ENCODE assay signal across 8 mouse cellular contexts in the genomic region with DNA sequence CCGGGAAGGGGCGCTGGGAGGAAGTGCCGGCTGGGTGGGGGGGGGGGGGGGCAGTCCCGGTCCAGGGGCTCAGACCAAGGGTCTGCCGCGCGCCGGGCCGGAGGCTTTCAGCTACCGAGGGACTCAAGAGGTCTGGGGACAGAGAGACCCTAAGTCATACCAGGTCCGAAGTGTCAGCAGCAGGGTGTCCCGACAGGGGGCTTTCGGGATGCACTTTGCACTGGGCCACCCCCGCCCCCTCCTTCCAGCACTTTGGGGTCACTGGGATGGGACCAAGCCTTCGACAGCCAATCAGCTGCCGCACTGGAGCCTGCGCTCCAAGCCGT. TPM values are rescaled to one million over a fixed set of nuclear protein-coding genes. Genes with fewer than 3 reads are reported as not detected.
A peak's percentile ranks its signal among the peaks of the same experiment; 100 is the strongest.
DNase-seq lines count a peak whose midpoint lies in the region; ATAC-seq and TF ChIP-seq lines count a peak whose summit lies in the region.

A gene (minus strand): TSS at position 303 of the 326 bp plus-strand sequence.

- peaks cover 8% of the 10 kb centered on the region; the same call in 1 of the 2 replicates for H3K4me1 ChIP-seq in hindbrain, postnatal 0 days (ENCODE audit: insufficient read depth, low read length)
- H3K4me1 ChIP-seq in midbrain, embryonic 10.5 days: peaks cover 23% of the 10 kb centered on the region

- no peaks in the 10 kb centered on the region for H3K27me3 ChIP-seq in hindbrain, postnatal 0 days (ENCODE audit: insufficient read depth, low read length)
- H3K27me3 ChIP-seq in midbrain, embryonic 10.5 days (ENCODE audit: low read depth, poor library complexity, severe bottlenecking): no peaks in the 10 kb centered on the region

- H3K27ac ChIP-seq in hindbrain, postnatal 0 days: peak within 1 kb of the TSS; percentile 94
- H3K27ac ChIP-seq in midbrain, embryonic 10.5 days (replicated peaks): peak within 1 kb of the TSS; percentile 93

- no peak for TF ChIP-seq CTCF in hindbrain, postnatal 0 days (IDR thresholded peaks at IDR 0.05; ENCODE audit: low read depth)

- H3K4me2 ChIP-seq in hindbrain, postnatal 0 days (ENCODE audit: low read depth, low read length): peak within 1 kb of the TSS; percentile 97

- WGBS in hindbrain, postnatal 0 days: 0% methylated on average over 17 of the region's 18 CpGs
- WGBS in midbrain, embryonic 10.5 days: 0% methylated on average over 18 of the region's 18 CpGs

- no peak for ATAC-seq in hindbrain, postnatal 0 days

- H3K9me3 ChIP-seq in hindbrain, postnatal 0 days (ENCODE audit: low read length): no peaks in the 10 kb centered on the region
- H3K9me3 ChIP-seq in midbrain, embryonic 10.5 days (replicated peaks): no peaks in the 10 kb centered on the region

- H3K4me3 ChIP-seq in hindbrain, postnatal 0 days (ENCODE audit: low read length): peak within 1 kb of the TSS; percentile 73
- peak within 1 kb of the TSS; percentile 89 for H3K4me3 ChIP-seq in midbrain, embryonic 10.5 days

- H3K9ac ChIP-seq in hindbrain, postnatal 0 days (replicated peaks; ENCODE audit: low read length): peak within 1 kb of the TSS; percentile 74

- H3K36me3 ChIP-seq in hindbrain, postnatal 0 days (ENCODE audit: insufficient read depth, low read length): no peaks in the 10 kb centered on the region; the same call in 1 of the 2 replicates
- peaks cover 10% of the 10 kb centered on the region for H3K36me3 ChIP-seq in midbrain, embryonic 10.5 days

- DNase-seq in layer of hippocampus, adult 8-10 months (ENCODE audit: low spot score in 2 of 2): no peak
- DNase-seq in layer of hippocampus, adult 11-12 months (ENCODE audit: low spot score): no peak
- DNase-seq in brain, embryonic 18.5 days (ENCODE audit: low read depth, low spot score): peak; percentile 2
- DNase-seq in hindbrain, postnatal 0 days (ENCODE audit: low spot score): no peak
- DNase-seq in midbrain, embryonic 10.5 days (ENCODE audit: low spot score): no peak
- no peak for DNase-seq in thymus, postnatal 10 days (ENCODE audit: low spot score in 2 of 2)
- no peak for DNase-seq in urinary bladder, postnatal 36 days (ENCODE audit: low spot score in 2 of 2)
- DNase-seq in T-cell, adult 2 months (ENCODE audit: low spot score): no peak

RNA-seq across cellular contexts. Expression of the gene that starts here (rescaled TPM):
- 10 to 100 TPM; 17.6 to 23.7 (median 20.2) TPM for total RNA-seq in layer of hippocampus, adult 8-10 months (2022)
- 15.3 and 15.4 TPM in 2 replicates for total RNA-seq in hindbrain, postnatal 0 days (2014; rRNA removed)
- 10.5 and 11.7 TPM in 2 replicates for polyA plus RNA-seq in hindbrain, postnatal 0 days (2015; fragmentation: Nextera tagmentation; extraction: Ambion mirVana)
- polyA plus RNA-seq in midbrain, embryonic 10.5 days (2016; fragmentation: Nextera tagmentation; extraction: Ambion mirVana): 15.9 and 18.5 TPM in 2 replicates
